Mouse (Mus musculus): ENCODE measurements around the gene Apoc4.
"Not testable (repeated sequence)": the region's sequence is repeated elsewhere in the genome, so short reads cannot be mapped to it uniquely, and the experiment has no call there.

Gene Apoc4

DNA sequence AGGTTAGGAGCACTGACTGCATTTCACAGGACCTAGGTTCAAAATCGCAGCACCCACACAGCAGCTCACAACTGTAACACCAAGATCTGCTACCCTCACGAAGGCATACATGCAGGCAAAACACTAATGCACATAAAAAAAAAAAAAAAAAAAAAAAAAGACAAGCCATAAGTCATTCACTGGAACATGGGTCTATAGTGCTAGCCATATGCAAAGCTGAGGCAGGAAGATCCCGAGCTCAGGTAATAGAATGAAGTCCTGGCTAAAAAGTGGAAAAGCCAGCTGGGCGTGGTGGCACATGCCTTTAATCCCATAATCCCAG, 18.5 kb upstream of the Apoc4 start:
- DNase-seq (ENCODE audit: low spot score in 2 of 2): no peak

DNA sequence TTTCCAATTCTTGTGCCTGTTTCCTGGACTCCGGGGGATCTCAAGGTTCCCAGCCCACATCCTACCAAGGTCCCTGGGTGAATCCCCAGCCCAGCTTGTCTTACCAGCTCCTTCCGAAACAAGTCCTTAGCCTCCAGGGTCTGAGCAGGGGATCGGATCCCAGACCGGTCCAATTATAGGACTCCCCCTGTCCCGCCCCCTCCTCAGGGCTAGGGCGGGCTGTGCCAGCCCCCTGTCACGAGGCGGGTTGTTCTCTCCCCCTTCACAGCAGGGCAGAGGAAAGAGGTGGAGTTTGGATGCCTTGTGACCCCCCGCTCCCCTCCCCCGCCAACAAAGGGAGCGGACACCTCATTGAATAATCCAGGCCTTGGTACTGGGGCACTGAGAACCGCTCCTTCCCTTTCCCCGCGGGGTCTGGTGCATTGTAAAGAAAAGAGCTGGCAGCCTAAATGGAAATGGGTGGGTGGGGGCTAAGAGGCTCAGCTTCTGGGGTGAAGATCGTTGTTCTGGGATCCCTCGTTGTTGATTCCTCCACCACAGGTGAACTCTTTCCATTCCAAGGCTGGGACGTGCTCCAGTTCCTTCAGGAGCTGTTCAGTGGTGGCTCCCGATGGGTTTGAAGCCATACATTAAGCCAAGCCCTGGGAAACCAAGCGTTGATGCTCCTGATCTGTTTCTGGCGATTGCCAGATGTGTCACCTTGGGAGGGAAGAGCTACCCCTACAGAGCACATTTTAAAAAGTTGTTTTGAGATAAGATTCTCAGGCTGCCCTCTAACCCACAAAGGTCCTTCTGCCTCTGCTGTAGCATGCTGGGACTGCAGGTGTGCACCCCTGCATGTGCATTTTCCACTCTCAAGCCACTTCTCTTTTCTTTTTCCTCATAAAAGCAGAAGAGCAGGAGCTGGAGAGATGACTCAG, 17.9 kb upstream of the Apoc4 start, which contains the start of gene Apoe:
Gene Apoe, minus strand, starts transcription at position 282 of the 920 bp plus-strand sequence.
- DNase-seq (ENCODE audit: low spot score in 2 of 2): no peak

DNA sequence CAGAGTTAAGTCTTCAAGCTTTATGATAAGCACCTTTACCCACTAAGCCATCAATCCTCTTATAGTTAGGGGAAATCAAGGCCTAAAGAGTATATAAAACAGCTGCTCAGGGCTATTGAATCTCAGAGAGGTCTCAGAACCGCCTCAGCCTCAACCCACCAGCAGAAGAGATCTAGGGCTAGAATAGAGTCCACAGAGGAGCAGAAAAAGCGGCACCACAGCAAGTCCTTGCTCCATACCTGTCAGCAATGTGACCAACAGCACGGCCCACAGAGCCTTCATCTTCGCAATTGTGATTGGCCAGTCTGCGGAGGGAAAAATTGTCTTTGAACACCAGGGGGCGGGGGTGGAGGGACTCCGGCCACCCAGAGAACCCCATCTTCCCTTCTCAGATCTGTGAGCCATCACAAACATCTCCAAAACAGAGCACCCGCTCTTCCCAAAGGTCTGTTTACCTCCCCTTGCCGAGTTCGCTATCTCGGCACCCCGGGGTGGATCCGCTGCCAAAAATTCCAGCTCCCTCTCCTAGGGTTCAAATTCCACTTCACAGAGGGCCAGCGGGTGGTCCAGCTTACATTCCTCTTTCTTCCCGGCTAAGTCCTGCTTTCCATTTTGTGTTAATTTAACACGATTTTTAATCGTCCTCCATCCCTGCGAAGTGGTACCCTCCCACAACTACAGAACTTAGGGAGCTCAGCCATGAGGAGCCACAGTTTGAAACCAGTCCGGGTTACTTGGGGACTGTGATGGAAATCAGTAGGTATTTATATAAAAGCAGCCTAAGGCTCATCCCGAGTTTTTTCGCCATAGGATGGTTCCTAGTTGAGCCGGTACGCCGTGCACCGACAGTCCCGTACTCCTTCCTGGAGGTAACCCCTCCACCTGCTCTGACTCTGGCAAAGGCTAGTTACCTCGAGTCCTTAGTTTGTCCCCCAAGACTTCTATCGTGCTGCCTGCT, 16.9 kb upstream of the Apoc4 start:
- DNase-seq (ENCODE audit: low spot score in 2 of 2): no peak

DNA sequence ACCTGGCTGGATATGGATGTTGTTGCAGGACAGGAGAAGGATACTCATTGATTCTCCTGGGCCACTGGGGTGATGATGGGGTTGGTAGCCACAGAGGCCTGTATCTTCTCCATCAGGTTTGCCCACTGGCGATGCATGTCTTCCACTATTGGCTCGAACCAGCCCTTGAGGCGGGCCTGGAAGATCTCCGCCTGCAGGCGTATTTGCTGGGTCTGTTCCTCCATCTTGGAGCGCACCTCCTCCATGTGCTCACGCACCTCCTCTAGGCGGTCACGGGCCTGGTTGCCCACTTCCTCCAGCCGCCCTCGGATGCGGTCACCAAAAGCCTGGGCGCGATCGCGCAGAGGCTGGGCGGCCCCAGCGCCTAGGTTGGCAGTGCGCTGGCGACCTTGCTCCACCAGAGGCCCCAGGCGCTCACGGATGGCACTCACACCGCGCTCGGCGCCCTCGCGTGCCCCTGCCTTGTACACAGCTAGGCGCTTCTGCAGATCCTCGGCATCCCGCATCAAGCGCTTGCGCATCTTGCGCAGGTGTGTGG, 15.1 kb upstream of the Apoc4 start:
- no peak for DNase-seq (ENCODE audit: low spot score in 2 of 2)

DNA sequence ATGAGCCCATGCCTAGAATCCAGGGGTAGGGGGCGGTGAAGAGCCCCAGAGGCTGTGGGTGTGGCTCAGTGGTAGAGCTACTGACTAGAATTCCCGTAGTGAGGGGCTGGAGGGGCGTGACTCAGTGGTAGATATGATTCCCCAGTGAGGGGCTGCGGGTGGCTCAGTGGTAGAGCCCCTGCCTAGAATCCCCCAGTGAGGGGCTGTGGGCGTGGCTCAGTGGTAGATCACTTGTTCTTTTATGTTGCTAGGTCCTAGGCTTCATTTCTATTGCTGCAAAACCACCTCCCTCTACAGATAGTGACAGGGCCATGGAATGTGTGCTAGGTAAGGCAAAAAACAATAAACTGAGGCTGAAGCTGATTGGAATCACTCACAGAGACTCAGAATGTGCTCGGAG, 14.6 kb upstream of the Apoc4 start:
- DNase-seq (ENCODE audit: low spot score in 2 of 2): no peak

DNA sequence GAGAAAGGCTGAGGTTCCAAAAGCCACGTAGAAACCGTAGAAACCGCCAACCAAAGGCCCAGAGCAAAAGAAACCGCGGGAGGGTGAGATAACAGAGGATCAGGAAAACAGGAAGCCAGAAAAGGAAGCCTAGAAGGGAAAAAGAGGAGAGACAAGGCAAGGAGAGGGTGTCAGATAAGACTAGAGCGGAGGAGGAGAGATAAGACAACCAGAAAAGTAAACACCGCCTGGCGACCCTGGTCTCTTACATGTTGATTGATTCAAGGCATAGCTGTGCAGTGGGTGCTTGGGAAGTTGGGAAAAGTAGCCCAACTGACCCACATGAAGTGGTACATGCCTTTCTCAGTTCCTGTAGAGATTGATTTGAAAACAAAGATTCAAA, 13.9 kb upstream of the Apoc4 start:
- DNase-seq (ENCODE audit: low spot score in 2 of 2): no peak

DNA sequence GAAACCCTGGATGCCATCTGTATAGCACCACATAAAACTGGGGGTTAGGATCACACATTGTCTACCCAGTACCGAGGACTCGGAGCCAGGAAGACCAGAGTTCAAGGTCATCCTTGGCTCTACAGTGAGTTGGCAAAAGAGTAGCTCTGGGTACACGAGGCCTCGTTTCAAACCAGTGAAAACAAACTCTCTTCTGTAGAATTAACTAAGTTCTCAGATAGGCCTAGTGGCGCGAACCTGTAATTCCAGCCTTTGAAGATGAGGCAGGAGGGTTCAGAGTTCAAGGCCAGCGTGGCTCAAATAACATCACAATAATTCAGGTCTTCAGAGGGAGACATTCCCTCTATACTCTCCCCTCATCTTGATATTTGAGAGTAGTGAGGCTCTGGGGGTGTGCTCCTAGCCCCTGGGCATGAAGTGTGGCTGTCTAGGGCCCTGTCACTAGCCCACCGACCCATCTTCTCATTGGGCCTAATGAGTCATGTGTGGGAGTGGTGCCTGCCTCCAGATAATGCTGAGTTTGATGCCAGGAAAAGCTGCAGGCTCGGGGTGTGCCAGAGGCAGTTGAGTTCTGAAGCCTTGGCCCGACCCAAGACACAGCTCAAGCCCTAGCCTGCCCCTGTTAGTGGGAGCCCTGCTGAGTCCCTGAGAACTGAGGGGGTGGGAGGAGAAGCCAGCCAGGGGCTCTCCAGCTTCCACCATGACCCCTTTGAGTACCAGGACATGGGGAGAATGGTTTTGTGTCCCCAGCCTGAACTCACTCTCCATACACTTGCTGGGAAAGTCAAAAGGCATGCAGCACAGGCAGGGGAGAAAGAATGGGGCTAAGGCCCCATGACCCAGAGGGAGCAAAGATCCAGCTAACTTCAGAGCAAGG, 13.3 kb upstream of the Apoc4 start:
- DNase-seq (ENCODE audit: low spot score in 2 of 2): no peak

DNA sequence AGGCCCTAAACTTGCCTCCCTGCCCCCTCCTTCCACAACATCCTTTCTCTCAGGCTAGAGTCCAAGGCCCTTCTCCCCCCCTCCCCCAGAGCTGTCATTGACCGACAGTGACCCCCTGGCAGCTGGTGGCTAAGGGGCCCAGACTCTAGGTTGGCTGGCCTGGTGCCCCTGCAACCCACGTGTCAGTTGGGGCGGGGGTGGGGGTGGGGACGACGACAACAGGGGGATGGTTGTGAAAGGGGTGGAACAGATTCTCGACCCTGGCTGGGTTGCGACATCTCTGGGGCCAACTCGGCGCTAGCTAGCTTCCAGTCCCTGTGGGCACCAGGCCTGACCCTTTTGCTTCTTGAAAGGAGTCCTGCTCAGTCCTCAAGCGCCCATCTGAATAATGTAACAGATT, 12.1 kb upstream of the Apoc4 start:
- no peak for DNase-seq (ENCODE audit: low spot score in 2 of 2)

DNA sequence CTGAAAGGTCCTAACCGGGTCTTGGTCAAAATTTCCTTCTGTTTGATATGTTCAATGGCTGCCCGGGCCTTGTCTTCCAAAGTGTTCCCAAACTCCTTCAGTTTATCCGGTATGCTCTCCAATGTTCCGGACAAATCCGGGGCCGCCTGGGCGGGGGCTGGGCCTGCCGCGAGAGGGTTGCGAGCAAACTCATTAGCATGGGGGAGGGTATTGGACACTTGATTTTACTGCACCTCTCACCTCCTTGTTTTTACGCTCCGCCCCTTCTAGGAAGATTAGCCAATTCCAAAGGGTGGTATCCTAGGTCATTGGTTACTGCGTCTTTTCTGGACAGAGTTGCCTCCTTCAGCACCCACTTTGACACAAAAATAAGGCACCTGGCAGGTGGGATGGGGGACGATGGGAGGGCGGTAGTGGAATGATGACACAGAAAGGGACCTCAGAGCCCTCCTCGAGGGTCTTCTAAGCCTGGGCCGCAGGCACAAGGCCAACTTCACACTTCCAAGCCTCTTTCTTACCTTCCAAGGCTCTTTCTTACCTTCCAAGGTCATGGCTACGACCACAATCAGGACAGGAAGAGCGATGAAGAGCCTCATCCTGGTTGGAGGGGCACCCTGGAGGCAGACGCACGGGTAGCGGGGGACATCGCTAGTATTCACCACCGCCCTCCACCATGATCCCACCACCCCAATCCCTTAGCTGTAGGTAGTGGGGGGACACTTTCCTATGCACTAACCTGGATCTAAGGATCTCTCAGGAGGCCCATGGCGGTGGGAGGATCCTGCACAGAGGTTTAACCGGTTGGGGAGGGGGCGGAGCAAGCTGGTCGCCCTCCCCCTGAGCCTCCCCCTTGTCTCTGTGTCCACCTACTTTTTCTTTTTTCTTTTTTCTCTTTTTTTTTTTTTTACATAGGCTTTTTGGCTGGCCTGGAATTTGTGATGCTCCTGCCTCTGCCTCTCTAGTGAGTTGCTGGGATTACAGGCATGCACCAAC, 10.9 kb upstream of the Apoc4 start, which contains the start of gene Apoc1:
Gene Apoc1, minus strand, starts transcription at position 788 of the 993 bp plus-strand sequence.
- no peak for DNase-seq (ENCODE audit: low spot score in 2 of 2)

DNA sequence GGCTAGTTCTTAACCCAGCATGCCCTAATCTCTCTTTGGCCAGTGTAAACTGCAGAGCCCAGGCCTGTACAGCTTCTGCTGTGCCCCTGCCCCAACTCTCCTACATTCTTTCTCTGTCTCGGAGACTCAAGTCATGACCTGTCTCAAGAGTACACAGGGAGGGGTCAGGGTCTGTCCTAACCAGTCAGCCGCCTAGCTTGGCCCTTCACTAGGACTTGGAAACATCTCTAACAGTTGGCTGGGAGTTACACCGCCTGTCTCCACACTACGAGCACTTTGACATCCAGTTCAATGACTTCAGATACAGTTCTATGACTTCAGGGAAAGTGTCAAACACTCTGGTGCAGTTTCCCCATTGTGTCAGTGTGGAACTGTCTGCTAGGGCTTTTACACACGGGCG, 10.2 kb upstream of the Apoc4 start:
- DNase-seq (ENCODE audit: low spot score in 2 of 2): no peak

DNA sequence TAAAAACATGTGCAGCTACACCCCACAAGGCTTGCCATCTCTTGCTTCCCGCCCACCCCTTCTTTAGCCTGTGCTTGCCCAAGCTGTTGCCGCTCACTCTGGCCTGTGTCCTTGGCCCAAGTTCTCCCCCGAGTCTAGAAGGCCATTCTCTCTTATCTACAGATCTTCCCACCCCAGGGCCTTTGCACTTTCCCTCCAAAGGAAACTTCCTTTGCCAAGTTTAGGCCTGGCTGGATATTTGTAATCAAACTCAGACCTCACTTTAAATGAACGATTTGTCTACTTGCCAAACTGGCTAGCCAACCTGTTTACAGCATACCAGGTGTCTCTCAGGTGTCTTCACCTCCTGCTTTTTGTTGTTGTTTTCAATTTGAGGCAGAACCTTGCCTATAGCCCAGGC, 9.6 kb upstream of the Apoc4 start:
- no peak for DNase-seq (ENCODE audit: low spot score in 2 of 2)

DNA sequence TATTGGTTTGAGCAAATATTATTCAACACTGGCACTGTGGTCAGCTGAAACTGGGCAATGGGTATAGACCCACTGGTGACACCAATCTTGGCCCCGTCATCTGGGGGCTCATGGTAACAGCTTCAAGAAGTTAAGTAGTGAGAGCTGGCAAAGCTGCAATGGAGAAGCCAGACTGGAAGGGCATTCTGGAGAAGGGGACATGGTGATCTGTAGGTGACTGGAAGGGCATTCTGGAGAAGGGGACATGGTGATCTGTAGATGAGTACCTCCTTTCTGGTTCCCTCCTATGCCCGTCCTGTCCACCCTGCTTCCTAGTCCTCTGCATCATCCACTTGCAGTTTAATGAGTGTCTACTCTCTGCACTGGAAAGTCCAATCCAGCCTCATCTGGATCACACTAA, 7.3 kb upstream of the Apoc4 start:
- no peak for DNase-seq (ENCODE audit: low spot score in 2 of 2)

DNA sequence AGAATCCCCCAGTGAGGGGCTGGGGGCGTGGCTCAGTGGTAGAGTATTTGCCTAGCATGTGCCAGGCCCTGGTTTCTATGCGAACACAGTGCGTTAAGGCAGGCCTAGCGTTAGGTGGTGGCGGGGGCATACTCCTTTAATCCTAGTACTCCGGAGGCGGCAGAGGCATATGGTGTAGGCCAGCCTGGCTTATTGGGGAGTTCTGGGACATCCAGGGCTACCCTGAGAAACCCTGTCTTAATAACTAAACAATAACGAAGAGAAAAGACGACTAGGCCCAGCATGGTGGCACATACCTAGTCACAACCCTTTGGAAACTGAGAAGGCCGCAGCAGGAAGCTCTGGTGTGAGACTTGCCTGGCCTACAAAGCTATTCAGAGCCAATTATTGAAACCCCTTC, 6.8 kb upstream of the Apoc4 start:
- DNase-seq (ENCODE audit: low spot score in 2 of 2): no peak

DNA sequence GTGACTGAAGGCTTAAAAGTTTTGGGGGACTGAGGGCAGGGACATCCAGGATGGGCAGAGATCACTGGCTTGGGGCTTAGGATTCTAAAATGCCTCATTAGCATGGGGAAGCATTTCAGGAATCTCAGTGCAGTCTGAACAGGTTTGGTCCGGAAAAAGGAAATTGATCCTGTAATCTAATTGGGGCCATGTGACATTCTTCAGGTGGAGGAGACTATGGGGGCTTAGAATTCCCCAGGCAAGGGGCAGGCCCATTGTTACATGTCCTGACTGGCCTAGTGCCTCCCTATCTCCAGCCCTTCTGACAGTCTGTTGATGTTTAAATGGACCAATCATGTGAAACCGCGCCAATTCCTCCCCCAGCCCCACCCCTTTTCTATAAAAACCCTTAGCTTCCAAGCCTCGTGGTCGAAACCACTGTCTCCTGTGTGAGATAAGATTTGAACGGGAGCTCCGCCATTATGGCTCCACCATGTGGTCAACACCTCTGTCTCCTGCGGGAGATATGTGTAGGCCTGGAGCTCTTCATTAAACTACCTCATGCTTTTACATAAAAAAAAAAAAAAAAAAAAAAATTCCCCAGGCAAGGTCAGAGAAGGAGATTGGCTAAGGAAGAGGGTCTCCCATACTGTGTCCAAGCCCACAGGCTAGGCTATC, 5.8 kb upstream of the Apoc4 start:
- DNase-seq (ENCODE audit: low spot score in 2 of 2): not testable (repeated sequence)

DNA sequence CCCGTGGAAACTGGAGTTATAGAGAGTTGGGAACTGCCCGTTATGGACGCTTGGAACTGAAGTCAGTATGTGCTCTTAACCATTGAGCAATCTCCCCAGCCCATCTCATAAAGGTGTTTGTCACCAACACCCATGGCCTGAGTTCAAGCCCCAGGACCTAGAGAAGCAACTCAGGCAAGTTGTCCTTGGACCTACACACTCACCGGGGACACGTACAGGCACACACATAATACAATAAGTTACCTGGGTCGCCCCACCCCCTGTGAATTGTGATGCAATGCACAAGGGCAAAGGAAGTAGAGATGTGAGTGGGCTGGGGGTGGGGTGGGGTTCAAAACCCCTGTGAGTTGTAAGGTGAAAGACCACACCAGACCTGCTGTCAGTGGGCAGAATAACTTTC, 5.2 kb upstream of the Apoc4 start:
- DNase-seq (ENCODE audit: low spot score in 2 of 2): no peak

DNA sequence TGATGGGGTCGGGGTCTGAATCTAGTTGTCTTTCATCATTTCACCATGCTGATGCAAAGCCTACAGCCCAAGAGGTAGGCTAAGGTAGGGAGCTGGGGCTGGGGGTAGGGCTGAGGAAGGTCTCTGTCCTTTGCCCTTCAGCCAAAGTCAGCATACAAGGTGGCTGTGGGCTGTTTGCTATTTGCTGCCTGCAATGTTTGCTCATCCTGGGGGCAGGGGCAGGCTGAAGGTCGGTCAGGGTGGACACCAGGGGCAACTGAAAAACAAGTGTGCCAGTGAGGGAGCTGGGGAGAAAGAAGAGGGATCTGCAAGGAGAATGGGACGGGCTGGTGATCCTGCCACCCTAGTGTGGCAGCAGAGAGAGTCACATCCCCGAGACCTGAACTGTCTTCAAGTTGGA, 4.1 kb upstream of the Apoc4 start:
- DNase-seq (ENCODE audit: low spot score in 2 of 2): no peak

DNA sequence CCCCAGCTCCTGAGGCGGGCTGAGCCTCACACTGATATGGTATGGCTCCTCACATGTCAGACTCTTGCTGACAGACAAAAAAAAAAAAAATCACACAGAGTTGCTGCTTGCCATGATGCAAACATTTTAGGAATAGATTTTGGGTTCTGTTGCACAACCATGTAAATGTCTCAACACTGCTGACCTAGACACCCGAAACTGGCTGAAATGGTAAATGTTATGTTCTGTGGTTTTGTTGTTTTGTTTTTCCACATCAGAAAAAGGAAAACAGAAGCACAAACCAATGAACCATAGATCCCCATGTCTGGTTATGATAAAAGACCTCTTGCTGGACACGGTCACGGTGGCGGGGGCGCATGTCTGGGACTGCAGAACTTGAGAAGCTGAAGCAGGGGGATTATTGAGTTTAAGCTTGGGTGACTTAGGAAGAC, 2.5 kb upstream of the Apoc4 start:
- no peak for DNase-seq (ENCODE audit: low spot score in 2 of 2)

DNA sequence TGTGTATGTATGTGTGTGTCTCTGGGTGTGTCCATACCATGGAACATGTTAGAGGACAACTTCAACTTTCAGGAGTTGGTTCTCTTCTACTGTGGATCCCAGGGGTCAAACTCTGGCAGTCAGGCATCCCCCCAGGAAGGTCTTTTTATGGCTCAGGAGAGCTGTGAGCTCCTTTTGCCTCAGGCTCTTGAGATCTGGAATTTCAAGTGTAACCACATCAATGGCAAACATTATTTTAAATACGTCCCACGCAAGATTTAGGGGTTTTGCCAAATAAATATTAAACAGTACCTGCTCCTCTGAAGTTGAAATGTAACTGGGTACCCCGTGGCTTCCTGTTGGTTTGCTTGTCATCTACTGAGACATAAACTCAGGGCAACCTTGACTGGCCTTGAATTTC, 1.7 kb upstream of the Apoc4 start:
- no peak for DNase-seq (ENCODE audit: low spot score in 2 of 2)

DNA sequence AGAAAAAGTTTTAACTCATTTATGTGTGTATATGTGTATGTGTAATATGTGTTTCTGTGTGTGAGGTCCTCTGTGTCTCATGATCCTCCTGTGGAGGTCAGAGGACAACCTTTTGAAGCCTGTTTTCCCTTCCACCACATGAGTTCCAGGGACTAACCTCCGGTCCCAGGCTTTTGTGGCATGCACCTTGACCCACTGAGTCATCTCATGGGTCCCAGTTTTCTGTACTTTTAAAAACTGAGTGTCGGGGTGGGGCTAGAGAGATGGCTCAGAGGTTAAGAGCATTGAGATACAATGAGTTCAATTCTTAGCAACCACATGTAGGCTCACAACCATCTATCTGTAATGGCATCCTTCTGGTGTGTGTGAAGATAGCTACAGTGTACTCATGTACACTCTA, 577 bp downstream of the Apoc4 start:
- no peak for DNase-seq (ENCODE audit: low spot score in 2 of 2)

DNA sequence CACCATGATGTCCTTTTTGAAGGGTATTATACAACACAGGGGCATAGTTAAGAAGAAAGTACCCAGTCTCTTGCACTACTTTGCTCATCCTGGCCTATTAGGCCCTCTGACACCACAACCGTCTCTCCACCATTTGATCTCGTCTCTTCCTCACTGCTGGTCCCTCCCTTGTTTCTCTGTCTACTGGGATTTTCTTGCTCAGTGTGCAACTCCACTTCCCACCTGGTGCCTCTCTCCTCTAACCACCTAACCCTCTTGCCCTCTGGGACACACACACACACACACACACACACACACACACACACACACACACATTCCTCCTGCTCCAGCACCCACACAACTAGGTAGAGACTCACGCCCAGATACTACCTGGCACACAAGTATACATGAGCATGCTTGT, 2.4 kb downstream of the Apoc4 start:
- no peak for DNase-seq (ENCODE audit: low spot score in 2 of 2)

Data from spleen, postnatal 10 days (tissue).